Mouse (Mus musculus): ENCODE measurements around the gene Tom1. TPM values are rescaled to one million over a fixed set of nuclear protein-coding genes. Genes with fewer than 3 reads are reported as not detected.

Gene Tom1
- 59.4 and 63.8 TPM in 2 replicates for polyA plus RNA-seq (2015; fragmentation: Nextera tagmentation; extraction: Ambion mirVana)

GRCm38 (mm10) chr8:75033511-75034243 is at the start of gene Tom1:
TSS of gene Tom1 (plus strand) at chr8:75033705.

GRCm38 (mm10) chr8:74993081-74993474 is 40.4 kb upstream of the Tom1 start, which contains the start of gene Hmgxb4:
TSS of gene Hmgxb4 (plus strand) at chr8:74993356.

GRCm38 (mm10) chr8:75093399-75094156 is 60.1 kb downstream of the Tom1 start, which contains the start of gene Hmox1:
TSS of gene Hmox1 (plus strand) at chr8:75093621.

DNA sequence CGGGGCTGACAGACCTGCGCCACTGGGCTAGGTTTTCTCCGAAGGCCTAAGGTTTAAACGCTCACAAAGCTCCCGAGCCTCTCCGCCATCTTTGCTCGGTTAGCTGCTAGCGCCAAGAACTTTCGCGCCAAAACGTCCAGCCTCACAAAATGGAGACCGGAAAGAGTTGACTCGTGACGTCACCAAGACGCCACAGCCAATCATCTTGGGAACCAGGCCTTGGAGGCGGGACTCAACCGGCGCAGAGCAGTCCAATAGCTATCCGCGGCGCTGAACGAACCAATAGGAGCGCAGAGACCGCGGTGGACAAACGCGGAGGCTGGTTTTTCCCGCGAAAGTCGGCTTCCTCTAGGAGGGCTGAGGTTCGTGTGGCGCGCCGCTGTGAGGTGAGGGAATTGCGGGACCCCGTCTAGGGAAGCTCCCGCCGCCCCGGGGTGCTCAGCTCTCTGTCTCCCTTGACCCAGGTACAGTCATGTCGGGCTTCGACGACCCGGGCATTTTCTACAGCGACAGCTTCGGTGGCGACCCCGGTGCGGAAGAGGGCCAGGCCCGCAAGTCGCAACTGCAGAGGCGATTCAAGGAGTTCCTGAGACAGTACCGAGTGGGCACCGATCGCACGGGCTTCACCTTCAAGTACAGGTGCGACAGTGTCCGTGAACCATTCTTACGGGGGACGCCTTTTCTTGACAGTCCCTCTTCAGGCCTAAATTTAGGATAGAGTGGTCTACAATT is 75.9 kb downstream of the Tom1 start, which contains the start of gene Mcm5:
Gene Mcm5 (plus strand): TSS at position 334 of the 732 bp plus-strand sequence.

Other genes starting within 250 kb of the Tom1 start
- not detected in 2 replicates for gene Isx, start 160.5 kb upstream of the Tom1 start, polyA plus RNA-seq (2015; fragmentation: Nextera tagmentation; extraction: Ambion mirVana)
- 9.1 and 9.4 TPM in 2 replicates for gene Hmgxb4, start 40.3 kb upstream of the Tom1 start, polyA plus RNA-seq (2015; fragmentation: Nextera tagmentation; extraction: Ambion mirVana)
- gene Hmox1, start 59.9 kb downstream of the Tom1 start, polyA plus RNA-seq (2015; fragmentation: Nextera tagmentation; extraction: Ambion mirVana): 31.8 and 49.0 TPM in 2 replicates
- gene Mcm5, start 75.9 kb downstream of the Tom1 start, polyA plus RNA-seq (2015; fragmentation: Nextera tagmentation; extraction: Ambion mirVana): 13.5 and 19.9 TPM in 2 replicates
- 0.06 and 0.21 TPM in 2 replicates for gene Rasd2, start 180.2 kb downstream of the Tom1 start, polyA plus RNA-seq (2015; fragmentation: Nextera tagmentation; extraction: Ambion mirVana)